Mouse (Mus musculus) midbrain, postnatal 0 days (tissue): ENCODE results near the gene Mug1. TPM values are rescaled to one million over a fixed set of nuclear protein-coding genes. Genes with fewer than 3 reads are reported as not detected.
"Not testable (repeated sequence)": the region's sequence is repeated elsewhere in the genome, so short reads cannot be mapped to it uniquely, and the experiment has no call there.

Experiments
- ATAC-seq: fragments of 200-750 bp; cut with Nextera tagmentation; 2 replicates; pipeline ENCODE4 v1.8.0; 2017; ENCODE audit warnings: moderate number of reproducible peaks, mild to moderate bottlenecking, moderate TSS enrichment, moderate library complexity; ENCODE audit not compliant: low FRiP score
- DNase-seq: peaks from one replicate; pipeline ENCODE4 v3.0.0-alpha.2; 2015; ENCODE audit warnings: low spot score
- H3K27ac ChIP-seq: fragments of 300-500 bp; sonication (generic); 2 replicates; pipeline ENCODE4 v1.5.1; 2014; ENCODE audit warnings: low read depth, mild to moderate bottlenecking, low read length, mixed read lengths
- H3K27me3 ChIP-seq: fragments of 300-500 bp; sonication (generic); 2 replicates; pipeline ENCODE4 v1.6.1; 2014; ENCODE audit warnings: low read length, control low read depth, mixed read lengths; ENCODE audit not compliant: insufficient read depth
- H3K36me3 ChIP-seq: fragments of 300-500 bp; sonication (generic); 2 replicates; pipeline ENCODE4 v1.6.1; 2014; ENCODE audit warnings: low read length, control low read depth, mixed read lengths; ENCODE audit not compliant: insufficient read depth
- H3K4me1 ChIP-seq: fragments of 300-500 bp; sonication (generic); 2 replicates; pipeline ENCODE4 v1.6.1; 2014; ENCODE audit warnings: mild to moderate bottlenecking, control low read depth, antibody characterized with exemption, low read length, mixed read lengths; ENCODE audit not compliant: insufficient read depth
- H3K4me2 ChIP-seq: fragments of 300-500 bp; sonication (generic); 2 replicates; pipeline ENCODE4 v1.6.1; 2014; ENCODE audit warnings: low read depth, mild to moderate bottlenecking, low read length, mixed read lengths; ENCODE audit not compliant: poor library complexity, severe bottlenecking
- H3K4me3 ChIP-seq: fragments of 300-500 bp; sonication (generic); 2 replicates; pipeline ENCODE4 v1.5.1; 2014; ENCODE audit warnings: low read depth, mild to moderate bottlenecking, low read length, moderate library complexity
- H3K9ac ChIP-seq: fragments of 300-500 bp; sonication (generic); replicated peaks from 2 replicates; pipeline ENCODE4 v1.6.1; 2014; ENCODE audit warnings: mild to moderate bottlenecking, low read length, moderate library complexity, mixed read lengths; ENCODE audit not compliant: poor library complexity, severe bottlenecking
- H3K9me3 ChIP-seq: fragments of 300-500 bp; sonication (generic); 2 replicates; pipeline ENCODE4 v1.6.1; 2016; ENCODE audit warnings: low read length, control low read depth
- CTCF ChIP-seq: IDR thresholded peaks from 2 replicates; pipeline ENCODE4 v1.5.1; 2016; ENCODE audit warnings: antibody characterized with exemption, mild to moderate bottlenecking
- WGBS: fragments of 180-500 bp; shearing (Covaris S2); extraction: QIAGEN DNeasy Blood & Tissue Kit; methylation state at CpG from one replicate; pipeline ENCODE4 v1.1.7; 2014; 5-methylcytosine and 5-hydroxymethylcytosine counted together
- polyA plus RNA-seq: library from polyadenylated mRNA; unstranded; fragments of >200 nt; fragmentation: Nextera tagmentation; extraction: Ambion mirVana; gene quantifications from 2 replicates; pipeline ENCODE4 v1.2.1, GENCODE M21; 2015
- total RNA-seq: library from RNA; depleted of rRNA; stranded (reverse); fragments of >200 nt; gene quantifications from 2 replicates; pipeline ENCODE4 v1.2.3, GENCODE M21; 2014; rRNA removed

Gene Mug1
- total RNA-seq (not detected in 2 replicates), polyA plus RNA-seq (not detected in 2 replicates)

- not testable (repeated sequence) for H3K4me1 ChIP-seq, ATAC-seq, H3K27ac ChIP-seq, H3K9ac ChIP-seq, H3K4me3 ChIP-seq, H3K9me3 ChIP-seq, H3K36me3 ChIP-seq, H3K4me2 ChIP-seq, DNase-seq, H3K27me3 ChIP-seq
- WGBS = 78% methylated on average over 4 of the region's 4 CpGs
Observed at GRCm38 (mm10) chr6:121838271-121838670, at the start of gene Mug1. Gene Mug1 (plus strand): TSS chr6:121838541.

DNA sequence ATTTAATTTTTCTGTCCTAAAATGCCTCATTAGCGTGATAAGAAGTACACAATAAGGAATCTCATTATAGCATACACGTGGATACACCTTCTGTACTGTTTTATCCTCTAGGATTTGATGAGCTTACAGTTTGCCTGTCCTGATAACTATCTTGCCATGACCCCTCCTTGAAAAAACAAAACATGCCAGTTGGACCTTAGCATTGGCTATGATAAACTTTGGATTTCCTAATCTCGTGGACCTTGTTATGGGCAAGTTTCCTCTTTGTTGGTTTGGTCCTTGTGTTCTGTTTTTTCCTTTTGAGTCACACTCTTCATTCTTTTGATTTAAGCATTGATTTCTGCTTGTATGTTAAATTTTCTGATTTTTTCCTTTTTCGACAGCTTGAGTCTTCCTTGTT, 10.3 kb upstream of the Mug1 start:
- H3K4me1 ChIP-seq = no peaks in the 10 kb centered on the region
- ATAC-seq = no peak
- H3K4me3 ChIP-seq = no peak overlapping the region
- TF ChIP-seq CTCF = no peak
- WGBS = 77% methylated on average over 4 of the region's 4 CpGs
- no peak for DNase-seq
- H3K9me3 ChIP-seq = no peaks in the 10 kb centered on the region
- no peaks in the 10 kb centered on the region for H3K27me3 ChIP-seq
- no peak overlapping the region for H3K4me2 ChIP-seq
- H3K9ac ChIP-seq = no peak overlapping the region
- H3K27ac ChIP-seq = no peak overlapping the region
- H3K36me3 ChIP-seq = no peaks in the 10 kb centered on the region

DNA sequence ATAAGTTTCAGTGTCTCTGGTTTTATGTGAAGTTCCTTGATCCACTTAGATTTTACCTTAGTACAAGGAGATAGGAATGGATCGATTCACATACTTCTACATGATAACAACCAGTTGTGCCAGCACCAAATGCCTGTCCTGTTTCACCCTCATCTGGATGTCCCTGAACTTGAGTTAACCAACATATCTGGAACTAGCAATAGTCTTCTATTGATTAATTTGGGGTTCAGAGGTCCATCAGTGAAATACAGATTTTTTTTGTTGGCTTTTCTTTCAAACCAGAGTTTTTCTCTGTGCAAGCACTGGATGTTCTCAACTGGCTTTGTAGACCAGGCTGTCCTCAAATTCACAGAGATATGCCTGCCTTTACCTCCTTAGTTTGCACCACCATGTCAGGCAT, 2.0 kb upstream of the Mug1 start:
- Histone ChIP-seq H3K4me3 (no peak overlapping the region), H3K9ac (no peak overlapping the region), H3K36me3 (no peaks in the 10 kb centered on the region), H3K4me1 (no peaks in the 10 kb centered on the region), H3K27ac (no peak overlapping the region), H3K4me2 (no peak overlapping the region), H3K27me3 (no peaks in the 10 kb centered on the region), H3K9me3 (no peaks in the 10 kb centered on the region)
- no peak for ATAC-seq
- DNase-seq = no peak
- TF ChIP-seq CTCF = no peak
- WGBS = 84% methylated on average over 1 of the region's 1 CpGs

DNA sequence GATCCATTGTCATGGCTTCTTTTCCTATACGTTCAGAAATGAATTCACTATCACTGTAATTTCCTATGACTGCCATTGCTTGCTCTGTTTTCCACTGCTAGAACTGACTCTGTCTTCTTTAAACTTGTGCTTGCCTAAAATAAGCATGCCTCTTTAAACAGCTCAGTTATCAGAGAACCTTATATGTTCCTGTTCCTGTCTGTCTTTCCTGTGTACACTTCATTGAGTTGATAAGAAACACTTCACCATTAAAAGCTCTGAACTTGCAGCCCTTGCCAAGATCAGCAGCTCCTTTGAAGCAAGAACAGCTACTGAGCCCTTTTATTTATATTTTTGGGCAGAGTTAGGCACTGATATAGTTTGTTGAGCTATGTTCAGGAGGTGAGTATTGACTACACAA, 10.0 kb downstream of the Mug1 start:
- Histone ChIP-seq H3K9ac (no peak overlapping the region), H3K4me2 (no peak overlapping the region), H3K4me1 (no peaks in the 10 kb centered on the region), H3K27me3 (no peaks in the 10 kb centered on the region), H3K36me3 (no peaks in the 10 kb centered on the region), H3K4me3 (no peak overlapping the region), H3K27ac (no peak overlapping the region), H3K9me3 (no peaks in the 10 kb centered on the region)
- DNase-seq (no peak), ATAC-seq (no peak)
- 47% methylated on average over 1 of the region's 1 CpGs for WGBS
- TF ChIP-seq CTCF = no peak

Other genes starting within 250 kb of the Mug1 start
- gene A2m, start 203.2 kb upstream of the Mug1 start, total RNA-seq = 19.0 and 25.0 TPM in 2 replicates
- 15.6 and 19.5 TPM in 2 replicates for gene A2m, start 203.2 kb upstream of the Mug1 start, polyA plus RNA-seq
- 0.09 TPM in 1 of 2 replicates, not detected in the other for gene Gm7298, start 105.6 kb upstream of the Mug1 start, total RNA-seq
- not detected in 2 replicates for gene Gm7298, start 105.6 kb upstream of the Mug1 start, polyA plus RNA-seq
- not detected in 2 replicates for gene Mug2, start 168.2 kb downstream of the Mug1 start, total RNA-seq
- not detected in 2 replicates for gene Mug2, start 168.2 kb downstream of the Mug1 start, polyA plus RNA-seq